Mouse (Mus musculus): ENCODE measurements at regions not wholly inside any gene's neighbourhood (a gene's known extent, or its start where the extent isn't known, plus 50 kb on each side); places are given as distances from the start of the nearest gene placed in this dataset.

DNA sequence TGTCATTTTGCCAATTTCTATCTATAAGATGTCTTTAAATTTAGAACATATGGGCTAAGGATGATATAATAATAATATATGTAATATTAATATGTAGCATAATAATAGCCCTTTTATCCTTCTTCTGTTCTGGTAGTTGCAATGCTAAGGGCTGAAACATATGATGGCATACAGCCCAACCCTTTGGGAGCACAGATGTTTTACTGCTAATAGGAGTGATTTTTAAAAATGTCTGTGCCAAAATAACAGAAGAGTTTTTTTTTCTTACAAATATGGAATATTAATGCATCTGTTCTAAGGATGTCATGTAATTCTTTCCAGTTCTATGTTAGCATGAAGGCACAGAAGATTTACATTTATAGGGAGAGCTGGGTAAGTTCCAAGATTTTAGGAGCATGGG, 122.5 kb upstream of the Pdzrn3 start:
- no peak for DNase-seq (ENCODE audit: extremely low spot score in 1 of 2, low spot score in 1 of 2)

DNA sequence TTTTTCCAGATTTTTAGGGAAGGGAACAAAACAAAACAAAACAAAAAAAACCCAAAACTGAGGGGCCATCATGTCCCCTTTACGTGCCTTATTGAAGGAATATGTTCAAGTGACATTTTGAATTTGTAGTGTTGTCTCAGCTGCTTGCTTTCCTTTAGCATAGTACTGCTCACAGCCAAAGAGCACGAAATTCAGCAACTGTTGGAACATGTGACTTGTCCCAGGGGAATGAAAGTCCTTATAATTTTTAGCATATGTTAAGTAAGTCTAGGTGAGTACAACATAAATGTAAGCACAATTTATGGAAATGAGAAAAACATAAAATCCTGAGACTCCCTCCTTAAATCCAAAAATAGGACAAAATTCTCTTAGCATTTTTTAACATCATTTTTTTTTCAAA, 110.8 kb upstream of the Pdzrn3 start:
- DNase-seq (ENCODE audit: extremely low spot score in 1 of 2, low spot score in 1 of 2) = no peak

DNA sequence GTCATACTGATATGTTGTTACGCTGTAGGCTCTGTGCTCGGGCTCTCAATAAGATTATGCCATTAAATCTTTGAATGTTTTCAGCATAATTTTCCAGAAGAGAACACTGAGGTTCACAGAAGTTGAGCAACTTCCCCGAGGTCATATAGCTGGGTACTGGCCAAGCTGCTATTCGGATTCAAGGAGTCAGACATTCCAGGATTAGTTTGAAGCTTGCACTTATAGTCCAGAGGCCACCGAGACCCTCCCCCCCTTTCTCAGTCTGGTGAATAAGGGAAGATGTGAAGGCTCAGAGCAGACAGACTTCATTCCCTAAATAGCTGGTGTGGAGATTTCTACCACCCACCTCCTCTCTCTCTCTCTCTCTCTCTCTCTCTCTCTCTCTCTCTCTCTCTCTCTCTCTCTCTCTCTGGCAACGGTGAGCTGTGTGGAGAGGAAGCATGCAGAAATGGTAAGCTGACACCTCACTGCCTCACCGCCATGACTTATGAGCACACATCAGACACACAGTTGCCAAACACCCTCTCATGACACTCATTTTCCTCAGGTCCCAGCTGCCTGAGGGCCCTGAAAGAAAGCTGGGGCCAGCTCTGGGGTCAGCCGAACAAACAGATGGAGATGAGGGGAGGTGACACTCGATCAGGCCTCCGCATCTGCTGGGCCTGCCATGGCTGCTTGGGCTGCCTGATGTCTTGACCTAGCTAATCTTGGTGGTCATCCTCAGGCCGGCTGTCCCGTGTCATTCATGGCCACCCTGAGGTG, 107.0 kb upstream of the Pdzrn3 start:
- DNase-seq (ENCODE audit: extremely low spot score in 1 of 2, low spot score in 1 of 2) = no peak

DNA sequence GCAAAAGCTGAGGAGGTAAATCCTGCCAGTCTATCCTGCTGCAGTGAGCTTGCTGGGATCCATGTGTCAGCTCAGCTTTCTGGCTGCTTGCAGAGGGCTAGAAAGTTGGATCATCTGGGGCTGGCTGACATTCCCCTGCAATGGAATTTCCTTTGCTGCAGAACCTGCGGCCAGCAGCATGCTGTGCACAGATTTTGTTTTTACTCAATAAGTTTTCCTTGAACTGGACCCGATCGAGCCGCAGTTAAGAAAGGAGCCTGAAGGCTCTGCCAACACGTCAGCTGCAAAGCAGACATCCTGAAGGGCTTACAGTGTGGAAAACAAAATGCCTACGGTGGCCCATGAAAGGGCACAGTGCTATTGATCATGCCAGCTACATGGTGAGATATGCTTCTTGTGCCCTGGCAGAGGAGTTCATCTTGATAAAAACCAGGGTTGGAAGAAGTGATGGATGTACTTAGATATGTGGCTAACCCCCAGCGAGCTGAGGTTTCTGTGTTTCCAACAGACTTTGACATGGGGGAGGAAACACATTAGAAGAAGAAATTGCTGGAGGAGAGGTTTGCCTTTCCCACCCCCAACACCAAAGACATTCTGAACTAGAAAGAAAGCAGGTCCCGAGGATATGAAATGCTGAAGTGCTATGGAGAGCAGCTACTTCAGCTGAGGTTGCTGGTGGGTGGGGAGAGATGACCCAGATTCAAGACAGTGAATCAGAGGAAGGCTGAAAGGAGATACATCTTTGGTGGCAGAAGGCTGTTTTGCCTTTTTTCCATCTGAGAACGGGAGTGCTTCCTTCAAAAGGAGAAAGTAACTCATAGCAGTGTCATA, 105.2 kb upstream of the Pdzrn3 start:
- DNase-seq (ENCODE audit: extremely low spot score in 1 of 2, low spot score in 1 of 2) = peak; percentile 64 to 76

DNA sequence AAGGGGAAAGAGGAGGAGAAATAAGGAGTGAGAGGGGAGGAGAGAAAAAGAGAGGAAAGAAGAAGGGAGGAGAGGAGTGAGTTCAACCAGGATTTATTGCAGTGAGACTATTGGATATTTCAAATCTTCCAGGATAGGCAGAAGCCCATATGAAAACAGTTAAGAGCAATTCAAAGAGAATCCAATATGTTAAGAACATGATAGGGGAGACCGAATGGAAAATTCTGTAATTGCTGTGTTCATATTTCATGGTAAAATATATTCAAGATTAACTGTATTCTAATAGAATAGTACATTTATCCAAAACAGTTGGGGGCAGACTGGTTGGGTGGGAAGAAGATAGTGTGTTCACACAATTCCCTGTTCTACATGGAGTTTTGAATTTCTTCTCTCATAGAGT, 96.3 kb upstream of the Pdzrn3 start:
- no peak for DNase-seq (ENCODE audit: extremely low spot score in 1 of 2, low spot score in 1 of 2)

DNA sequence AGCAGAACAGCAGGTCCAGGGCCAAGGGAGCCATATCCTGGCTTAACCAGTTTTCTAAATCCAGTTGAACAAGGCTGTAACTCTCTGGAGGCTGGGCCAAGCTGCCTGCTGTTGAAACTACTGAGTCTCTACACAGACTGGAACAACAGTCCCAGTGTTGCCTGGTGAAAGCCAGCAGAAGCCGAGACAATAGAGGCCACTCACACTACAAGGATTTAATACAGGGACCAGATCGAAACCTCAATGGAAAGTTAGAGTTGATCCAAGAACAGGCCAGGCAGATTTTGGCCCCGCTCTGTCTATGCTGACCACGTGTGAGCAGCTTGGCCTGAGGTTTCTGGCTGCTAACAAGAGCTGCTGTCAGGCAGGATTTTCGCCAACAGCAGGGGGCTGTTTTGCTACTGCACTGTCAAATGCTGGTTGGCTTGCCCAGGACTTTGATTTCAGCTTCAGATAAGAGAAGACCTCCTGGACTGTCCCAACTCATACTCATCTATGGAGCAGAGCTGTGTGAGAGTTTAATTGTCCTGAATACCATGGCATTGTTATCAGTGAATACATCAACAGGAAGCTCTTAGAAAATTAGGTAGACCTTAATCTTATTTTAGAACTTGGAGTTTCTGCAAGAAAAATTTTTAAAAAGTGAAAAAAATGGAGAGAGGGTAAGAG, 95.7 kb upstream of the Pdzrn3 start:
- DNase-seq (ENCODE audit: extremely low spot score in 1 of 2, low spot score in 1 of 2) = peak; percentile 55 to 62

DNA sequence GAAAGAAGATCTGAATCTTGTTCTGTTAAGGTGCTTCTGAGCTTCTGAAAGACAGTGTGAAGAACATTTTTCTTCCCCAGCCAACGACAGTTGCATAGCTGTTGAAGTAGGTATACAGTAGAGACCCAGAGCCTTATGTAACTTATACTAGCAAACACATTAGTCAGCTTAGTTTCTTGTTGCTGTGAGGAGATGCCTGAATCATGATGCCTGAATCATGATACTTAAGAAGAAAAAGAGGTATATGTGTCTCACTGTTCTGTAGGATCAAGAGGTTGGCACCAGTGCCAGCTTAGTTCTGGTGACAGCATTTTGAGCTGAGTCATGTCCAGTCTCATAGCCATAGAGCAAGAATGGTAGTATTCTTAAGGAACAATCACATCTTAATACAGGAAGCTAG, 87.2 kb upstream of the Pdzrn3 start:
- no peak for DNase-seq (ENCODE audit: extremely low spot score in 1 of 2, low spot score in 1 of 2)

DNA sequence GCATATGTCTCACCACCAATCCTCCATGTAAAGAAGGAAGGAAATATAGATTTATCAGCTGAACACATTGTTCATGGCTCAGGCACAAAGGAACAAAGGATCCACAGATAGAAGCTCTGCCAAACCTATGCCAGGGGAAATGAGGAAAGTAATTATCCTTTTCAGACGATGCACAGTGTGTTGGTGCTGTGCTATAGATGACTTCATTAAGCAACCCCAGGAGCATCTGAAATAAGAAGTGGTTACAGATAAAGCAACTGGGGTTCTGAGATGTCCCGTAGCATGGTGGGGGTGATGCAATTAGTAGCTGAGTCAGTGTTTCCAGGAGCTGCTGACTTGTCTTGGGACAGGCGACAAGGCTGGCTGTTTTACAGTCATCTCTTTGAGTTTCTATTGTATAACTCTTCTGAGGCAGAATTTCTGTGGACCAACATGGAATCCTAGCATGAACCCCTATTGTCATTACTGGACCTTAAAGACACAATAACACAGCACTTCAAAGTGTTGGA, 86.2 kb upstream of the Pdzrn3 start:
- DNase-seq (ENCODE audit: extremely low spot score in 1 of 2, low spot score in 1 of 2) = no peak

DNA sequence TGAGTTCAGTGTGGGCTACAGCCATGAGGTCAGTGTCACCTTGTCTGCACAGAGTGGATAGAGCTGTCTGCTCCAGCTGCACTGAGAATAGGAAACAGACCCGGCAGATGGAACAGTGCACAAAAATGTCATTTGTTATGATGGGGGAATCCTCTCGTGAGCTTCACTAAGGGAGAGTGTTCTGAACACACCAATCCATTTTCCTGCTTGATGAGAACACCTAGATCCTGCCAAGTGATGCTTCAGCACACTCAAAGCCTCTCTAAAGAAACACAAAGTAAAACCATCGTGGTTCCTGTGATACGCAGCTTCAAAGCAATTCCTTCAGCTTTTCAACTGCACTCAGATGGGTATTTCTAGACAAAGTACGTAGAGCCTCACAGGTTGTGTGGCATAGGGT, 69.0 kb upstream of the Pdzrn3 start:
- peak in 1 of 2 experiments; percentile 30 for DNase-seq (ENCODE audit: extremely low spot score in 1 of 2, low spot score in 1 of 2)

DNA sequence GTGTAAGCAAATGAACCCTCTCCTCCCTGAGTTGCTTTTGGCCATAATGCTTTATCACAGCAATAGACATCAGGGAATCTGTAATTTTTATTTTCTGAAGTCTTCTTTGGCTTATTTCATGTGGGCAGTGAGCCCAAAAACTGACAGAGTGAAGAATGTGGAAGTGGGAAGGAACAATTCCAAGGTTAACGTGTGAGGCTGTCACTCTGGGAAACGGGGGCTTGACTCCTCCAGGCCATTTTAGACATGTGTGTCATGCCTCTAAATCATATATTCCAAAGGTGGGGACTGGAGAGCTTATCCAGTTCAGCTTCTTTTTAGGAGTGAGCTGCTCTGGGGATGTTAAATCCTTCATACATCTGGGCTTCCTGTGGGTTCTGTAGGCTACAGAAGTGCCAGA, 68.6 kb upstream of the Pdzrn3 start:
- no peak for DNase-seq (ENCODE audit: extremely low spot score in 1 of 2, low spot score in 1 of 2)

DNA sequence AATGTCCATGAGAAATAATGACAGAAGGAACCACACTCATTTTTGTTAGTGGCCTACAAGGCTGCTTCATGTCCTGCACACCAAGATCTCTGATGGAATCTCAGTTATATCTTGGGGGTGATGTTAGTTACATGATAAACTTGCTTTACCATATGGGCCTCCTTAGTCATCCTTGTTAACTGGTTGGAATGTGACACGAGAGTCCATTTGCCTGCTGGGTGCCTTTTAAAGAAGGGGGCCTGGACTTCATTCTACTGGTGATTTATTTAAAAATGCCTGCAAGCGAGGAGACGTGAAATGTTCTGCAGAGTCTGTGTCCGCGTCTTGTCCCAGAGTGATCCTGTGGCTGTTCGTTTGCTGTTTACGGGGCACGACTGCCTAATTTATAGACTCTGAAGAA, 55.1 kb upstream of the Pdzrn3 start:
- no peak for DNase-seq (ENCODE audit: extremely low spot score in 1 of 2, low spot score in 1 of 2)

DNA sequence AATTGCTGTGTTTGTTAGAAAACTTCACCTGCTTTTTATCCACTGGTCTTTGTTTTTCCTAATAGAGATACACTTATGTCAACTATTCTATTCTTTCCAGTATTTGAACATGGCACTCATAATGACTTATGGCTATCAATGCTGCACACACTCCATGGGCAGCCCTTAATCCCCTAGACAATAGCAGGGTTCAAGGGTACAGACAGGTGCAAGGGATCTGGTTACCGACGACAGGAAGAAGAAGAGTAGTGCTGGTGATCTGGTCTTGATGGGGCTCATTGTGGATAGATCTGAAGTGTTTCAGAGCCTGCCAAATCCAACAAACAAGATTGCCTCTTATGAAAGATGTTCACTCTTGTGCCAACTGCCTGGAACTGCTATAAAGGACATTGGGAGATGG, 51.9 kb upstream of the Pdzrn3 start:
- DNase-seq (ENCODE audit: extremely low spot score in 1 of 2, low spot score in 1 of 2) = no peak
